Mouse (Mus musculus): ENCODE measurements at regions not wholly inside any gene's neighbourhood (a gene's known extent, or its start where the extent isn't known, plus 50 kb on each side); places are given as distances from the start of the nearest gene placed in this dataset.

DNA sequence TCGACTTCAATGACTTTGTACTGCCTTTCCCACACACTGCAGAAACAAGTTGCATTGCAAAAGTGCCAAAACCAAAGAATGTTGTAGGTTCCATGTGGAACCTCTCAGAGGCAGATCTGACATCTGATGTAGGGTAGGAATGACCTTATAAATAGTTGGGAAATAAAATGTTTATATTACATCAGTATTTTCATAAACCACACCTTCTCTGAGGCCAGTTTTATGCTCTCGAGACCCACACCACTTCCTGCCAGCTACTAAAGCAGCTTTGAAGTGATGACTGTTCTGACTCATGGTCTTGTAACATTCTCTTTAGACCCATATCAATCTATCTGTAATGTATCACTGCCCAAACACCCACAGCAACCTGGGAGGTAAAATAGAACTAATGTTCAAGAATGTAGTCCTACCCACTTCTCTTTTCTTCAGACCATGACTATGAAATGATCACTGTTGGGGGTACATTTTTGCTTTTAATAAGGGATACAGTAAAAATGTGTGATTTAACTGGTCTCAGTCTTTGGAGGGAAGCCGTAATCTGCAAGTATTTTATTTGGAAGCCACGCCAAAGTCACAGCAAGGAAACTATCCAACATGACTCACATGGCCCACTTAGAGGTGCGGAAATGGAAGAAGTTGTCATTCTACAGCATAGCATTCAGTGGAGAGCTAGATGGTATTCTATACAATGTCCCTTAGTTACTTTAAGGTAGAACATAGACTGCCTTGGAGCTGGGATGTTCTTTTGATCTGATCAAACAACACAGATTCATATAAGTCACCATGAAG, 199.4 kb downstream of the Snx13 start:
- in situ Hi-C loops (cut with MboI, MseI), result no loop called here

GRCm38 (mm10) chr12:35232322-35232673, 185.3 kb downstream of the Snx13 start:
- in situ Hi-C loops (cut with MboI, MseI), result no loop called here

GRCm38 (mm10) chr12:35231414-35232321, 184.7 kb downstream of the Snx13 start:
- in situ Hi-C loops (cut with MboI, MseI), result no loop called here

- in situ Hi-C loops (cut with MboI, MseI), result no loop called here
Measured at GRCm38 (mm10) chr12:35220429-35220828, 173.4 kb downstream of the Snx13 start.

DNA sequence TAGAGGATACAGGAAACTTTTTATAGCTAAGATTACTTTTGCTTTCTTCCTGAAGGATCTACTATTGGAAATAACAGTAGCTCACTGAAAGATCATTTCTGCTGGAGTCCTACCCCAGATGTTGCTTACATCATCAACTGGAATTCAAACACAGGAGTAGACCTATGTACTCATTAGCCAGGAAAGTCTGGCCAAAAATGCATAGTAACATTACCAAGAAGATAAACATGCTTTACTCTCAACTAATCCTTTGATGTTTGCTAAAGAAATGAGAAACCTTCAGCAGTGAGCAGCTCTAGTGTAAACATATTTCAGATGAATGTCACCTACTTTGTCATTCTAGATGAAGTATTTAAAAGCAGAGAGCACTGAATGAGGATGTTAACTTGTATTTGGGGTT, 173.0 kb downstream of the Snx13 start:
- in situ Hi-C loops (cut with MboI, MseI), result no loop called here

DNA sequence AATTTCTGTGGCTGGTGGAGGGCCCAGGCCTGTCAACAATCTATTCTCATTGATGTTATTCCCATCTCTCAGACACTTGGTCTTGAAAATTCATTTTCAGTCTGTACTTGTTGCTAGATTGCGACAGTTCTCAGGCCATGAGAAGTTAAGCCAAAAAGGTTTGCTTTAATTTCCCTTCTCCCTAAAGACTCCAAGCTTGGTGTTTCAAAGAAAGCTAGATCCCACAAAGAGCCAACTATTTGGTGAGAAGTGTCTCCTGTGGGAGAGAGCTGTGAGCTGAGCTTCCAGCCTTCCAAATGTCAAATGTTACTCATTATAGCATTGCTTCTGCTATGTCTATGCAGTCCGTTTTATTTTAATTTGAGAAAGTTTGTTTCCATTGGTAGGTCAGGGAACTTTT, 169.7 kb downstream of the Snx13 start:
- in situ Hi-C loops (cut with MboI, MseI), result no loop called here

- in situ Hi-C loops (cut with MboI, MseI), result no loop called here
Measured at GRCm38 (mm10) chr12:35209399-35209798, 162.4 kb downstream of the Snx13 start.

- in situ Hi-C loops (cut with MboI, MseI), result no loop called here
Measured at GRCm38 (mm10) chr12:35207605-35208004, 160.6 kb downstream of the Snx13 start.

DNA sequence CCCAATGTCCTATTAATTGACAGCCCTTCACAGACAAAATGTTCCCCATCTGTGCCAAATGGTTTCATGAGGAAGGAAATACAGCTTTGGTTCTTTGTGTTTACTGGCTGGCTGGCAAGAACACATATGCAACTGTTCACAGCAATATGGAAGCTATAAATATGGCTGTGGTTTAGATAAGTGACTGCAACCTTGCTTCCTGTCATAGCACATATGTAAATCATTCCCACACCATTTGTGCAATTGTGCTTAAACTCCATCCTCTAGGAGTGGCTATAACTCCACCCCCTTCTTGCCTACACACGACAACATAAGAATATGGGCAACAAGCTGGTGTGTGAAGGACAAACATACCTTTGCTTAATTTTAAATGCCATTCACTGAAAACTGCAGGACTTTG, 156.4 kb downstream of the Snx13 start:
- in situ Hi-C loops (cut with MboI, MseI), result no loop called here

DNA sequence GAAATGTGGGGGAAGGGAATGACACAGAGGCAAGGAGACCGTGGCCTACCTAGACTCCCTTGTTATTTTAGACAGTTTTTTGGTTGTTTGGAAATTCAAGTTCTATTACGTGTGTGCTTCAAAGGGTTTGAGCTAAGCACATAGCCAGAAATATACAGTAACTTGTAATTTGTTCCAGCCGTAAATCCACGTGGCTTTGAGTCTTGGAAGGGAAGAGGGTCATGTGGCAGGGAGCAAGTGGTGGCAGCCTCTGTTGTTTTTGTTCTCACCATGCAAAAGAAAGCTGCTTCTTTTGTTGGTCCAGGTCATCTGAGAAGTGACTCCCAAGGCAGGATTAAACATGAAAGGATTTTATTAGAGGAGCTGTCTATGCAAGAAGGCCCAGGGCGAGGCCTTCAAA, 153.1 kb downstream of the Snx13 start:
- in situ Hi-C loops (cut with MboI, MseI), result no loop called here

All from regulatory T cell (primary cell).